Mouse (Mus musculus): ENCODE measurements around the gene Ehd4.

Gene Ehd4

DNA sequence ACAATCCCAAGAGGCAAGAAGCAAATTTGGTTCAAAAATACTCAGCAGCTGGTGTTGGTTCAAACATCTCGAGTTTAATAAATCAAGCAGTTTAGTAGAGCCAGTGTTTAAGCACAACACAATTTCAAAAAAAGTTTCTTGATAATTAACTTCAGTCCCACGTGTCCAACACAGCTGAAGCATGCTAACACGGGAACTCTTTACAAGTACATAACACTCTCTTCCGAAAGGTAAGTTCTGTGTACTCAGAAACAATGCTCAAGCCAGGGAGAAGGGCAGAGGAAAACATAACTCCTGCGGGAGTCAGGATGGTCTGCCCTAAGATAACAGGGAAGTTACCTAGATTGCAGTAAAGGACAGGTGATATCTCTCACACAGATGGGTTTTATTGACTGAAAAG is 12.1 kb downstream of the Ehd4 start:
- no peak for DNase-seq (ENCODE audit: low spot score)

DNA sequence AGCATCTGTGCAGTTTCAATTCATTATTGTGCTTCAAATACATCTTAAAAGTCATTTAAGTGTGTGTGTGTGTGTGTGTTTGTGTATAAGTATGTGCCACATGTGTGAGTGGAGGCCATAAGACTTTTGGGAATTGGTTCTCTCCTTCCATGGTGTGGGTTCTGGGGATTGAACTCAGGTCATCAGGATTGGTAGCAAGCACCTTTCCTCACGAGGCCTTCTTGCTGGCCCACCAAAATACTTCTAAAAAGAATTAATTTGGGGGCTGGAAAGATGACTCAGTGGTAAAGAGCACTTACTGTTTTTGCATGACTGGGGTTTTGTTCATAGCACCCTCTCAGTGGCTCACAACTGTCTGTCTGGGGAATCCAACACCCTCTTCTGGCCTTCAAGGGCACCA is 12.7 kb downstream of the Ehd4 start:
- no peak for DNase-seq (ENCODE audit: low spot score)

DNA sequence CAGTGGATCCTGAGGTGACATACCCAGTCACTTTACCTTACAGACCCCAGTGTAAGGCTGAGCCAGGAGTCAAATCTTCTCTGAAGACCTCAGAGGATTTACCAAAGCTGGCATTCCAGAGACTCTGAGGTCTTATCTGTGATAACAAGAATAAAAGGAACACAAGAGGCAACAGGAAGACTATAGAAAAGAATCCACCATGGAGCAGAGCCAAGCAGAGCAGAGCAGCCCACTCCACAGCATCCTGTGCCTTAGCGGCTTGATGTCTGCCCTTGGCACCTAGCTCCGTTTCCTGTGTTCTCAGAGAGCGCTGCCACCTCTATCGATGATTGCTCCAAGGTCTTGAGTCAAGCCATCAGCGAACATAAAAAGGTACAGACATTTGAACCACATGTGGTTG is 14.1 kb downstream of the Ehd4 start:
- no peak for DNase-seq (ENCODE audit: low spot score)

DNA sequence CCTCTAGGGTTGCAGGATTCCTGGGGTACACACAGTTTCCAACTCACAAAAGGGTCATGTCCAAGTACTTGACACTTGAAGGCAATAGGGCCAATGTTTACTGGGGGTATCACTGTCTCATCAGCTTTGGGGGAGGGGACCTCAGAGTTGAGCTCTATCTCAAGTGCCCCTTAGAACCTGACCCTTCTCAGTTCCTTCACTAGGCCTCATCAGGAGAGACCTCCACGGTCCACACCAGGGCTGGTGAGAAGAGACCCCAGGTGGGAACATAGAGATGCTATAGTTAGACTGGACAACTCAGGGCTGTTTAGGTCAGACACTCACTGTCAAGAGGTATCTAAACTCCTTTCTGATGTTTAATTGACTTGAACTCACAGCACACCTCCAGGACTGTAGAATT is 15.3 kb downstream of the Ehd4 start:
- no peak for DNase-seq (ENCODE audit: low spot score)

DNA sequence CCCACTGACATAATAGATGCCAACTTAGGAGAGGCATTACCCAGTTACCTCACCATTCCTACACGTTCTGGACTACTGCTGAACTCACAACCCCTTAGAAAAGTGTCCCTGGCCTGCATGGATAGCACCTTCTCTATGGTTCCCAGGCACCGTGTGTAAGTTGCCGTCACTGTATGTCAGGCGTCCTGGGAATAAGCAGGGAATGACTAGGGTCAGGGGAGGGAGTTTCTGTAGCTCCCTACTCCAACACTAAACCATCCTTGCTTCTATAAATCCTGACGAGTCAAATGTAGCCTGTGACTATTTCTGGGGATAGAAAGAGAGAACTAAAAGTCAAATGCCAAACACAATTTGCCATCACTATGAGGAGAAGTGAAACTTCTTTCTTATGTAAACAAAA is 17.1 kb downstream of the Ehd4 start:
- no peak for DNase-seq (ENCODE audit: low spot score)

DNA sequence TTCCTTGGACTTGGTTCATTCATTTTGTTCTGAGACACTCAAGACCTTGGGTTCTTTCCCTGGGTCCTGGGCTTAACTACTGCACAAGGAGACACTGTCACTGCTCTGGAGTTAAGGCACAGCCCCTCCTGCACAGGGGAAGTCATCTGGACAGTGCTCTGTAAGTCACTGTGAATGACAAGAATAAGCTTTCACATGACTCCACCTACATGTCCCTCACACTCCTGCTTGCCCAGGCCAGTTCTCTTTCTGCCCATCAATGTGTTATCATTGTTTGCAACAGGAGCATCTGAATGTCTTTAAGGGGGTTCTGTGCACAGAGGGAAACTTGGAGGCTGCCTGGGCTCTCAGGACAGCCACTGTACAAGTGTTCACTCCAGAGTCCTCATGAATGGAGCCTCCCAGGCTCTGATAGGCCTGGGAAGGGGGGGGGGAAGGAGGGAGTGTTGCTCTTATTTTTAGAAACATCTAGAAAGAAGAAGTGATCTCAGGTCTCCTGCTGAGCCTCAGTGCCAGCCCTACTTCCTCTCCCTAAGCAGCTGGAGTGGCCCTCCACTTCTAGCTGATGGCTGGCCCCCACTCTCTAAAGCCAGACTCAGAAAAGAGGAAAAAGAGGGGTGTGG is 19.8 kb downstream of the Ehd4 start:
- no peak for DNase-seq (ENCODE audit: low spot score)

DNA sequence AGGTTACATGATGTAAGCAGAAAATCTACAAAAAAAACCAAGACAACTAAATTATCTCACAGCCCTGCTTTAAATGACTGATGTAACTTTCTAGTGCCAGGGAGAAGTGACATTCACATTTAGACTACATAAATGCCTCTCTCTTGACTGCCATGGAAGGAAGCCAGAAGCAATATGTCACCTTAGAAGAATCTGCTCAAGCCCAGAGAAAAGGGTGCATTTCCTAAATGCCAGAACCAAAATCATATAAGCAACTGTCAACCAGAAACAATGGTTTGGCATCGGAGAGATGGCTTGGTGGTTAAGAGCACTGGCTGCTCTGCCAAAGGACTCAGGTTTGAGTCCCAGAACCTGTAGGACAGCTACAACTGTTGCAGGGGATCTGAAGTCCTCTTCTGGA is 22.5 kb downstream of the Ehd4 start:
- DNase-seq (ENCODE audit: low spot score) = no peak

DNA sequence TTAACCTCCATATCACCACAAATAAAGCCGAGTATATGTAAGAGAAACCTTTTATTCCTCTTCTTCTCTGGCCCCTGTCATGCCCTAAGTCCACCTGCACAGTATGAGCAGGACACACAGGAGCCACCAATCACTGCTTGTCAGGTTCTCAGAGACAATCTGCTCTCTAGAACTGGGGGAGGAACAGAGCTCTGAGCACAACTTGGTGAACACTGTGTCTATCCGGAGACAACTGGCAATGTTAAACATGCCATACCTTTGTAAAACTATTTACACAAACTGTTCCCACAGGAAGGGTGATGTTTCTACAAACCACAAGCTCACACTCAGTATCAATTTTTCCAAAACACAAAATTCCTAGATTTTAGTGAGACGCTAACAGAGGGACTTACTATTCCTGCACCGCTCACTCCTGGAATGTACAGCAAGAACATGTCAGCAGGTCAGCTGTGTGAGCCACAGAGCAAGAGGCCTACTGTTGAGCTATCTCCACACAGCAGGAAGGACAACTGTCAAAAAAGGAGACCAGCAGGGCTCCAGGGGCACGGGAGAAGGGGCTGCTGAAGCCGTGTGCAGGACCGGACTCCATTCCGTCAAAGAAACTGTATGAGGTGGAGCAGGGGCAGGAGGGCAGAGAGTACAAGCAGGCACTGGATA is 25.0 kb downstream of the Ehd4 start:
- DNase-seq (ENCODE audit: low spot score) = no peak

DNA sequence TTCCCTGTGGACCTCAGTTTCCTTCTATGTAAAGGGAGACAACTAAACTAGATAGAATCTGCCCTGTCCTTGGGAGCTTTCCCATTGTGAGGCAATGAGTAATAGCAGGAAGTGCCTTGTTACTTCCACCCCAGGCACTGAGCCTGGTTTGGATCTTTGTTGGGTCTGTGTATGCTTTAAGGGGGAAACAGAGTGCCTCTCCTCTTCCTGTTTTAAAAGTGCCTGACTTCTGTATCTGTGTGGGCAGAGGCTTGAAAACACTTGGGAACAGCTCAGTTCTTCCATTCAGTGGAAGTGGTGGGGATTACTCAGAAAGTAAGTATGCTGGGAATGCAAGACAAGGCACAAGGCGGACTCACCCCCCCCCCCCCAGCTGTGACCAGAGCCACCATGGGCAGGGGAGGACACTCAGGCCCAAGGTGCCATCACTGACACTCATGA is 25.8 kb downstream of the Ehd4 start:
- DNase-seq (ENCODE audit: low spot score) = peak; percentile 9

DNA sequence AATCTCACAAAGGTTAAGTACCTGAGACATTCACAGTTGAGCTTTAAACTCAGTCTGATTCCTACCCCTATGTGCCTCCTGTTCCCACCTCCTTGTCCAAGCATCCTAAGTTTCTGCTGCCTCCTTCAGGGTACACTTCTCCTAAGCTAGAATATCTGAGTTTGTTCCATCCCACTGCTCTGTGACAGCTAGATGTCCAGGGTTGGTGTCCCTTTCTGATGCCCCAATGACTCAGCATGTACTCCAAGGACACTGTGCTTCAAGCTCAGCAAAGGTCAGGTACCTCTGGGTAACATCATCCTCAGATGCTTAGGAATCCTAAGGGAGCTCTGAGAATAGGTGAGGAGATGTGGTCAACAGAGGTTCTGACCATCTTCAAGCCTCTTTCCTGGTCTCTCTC is 26.4 kb downstream of the Ehd4 start:
- no peak for DNase-seq (ENCODE audit: low spot score)

DNA sequence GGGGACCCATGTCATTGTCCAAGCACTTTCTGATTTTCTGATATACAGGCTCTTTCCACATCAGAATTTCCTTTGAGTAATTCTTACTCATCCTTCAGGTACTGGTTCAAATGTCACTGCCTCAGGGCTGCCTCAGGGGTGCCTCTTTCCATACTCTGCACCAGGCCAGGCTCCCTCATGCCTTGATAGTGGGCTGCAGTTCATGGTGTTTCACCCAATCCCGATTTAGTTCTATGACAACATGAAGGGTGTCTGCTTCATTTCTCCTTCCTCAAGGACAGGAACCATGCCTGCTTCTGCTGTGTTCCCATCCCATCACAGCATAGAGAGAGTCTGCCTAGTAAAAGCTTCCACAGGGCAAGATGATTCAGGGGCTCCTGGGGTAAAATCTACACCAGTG is 27.5 kb downstream of the Ehd4 start:
- DNase-seq (ENCODE audit: low spot score) = no peak

DNA sequence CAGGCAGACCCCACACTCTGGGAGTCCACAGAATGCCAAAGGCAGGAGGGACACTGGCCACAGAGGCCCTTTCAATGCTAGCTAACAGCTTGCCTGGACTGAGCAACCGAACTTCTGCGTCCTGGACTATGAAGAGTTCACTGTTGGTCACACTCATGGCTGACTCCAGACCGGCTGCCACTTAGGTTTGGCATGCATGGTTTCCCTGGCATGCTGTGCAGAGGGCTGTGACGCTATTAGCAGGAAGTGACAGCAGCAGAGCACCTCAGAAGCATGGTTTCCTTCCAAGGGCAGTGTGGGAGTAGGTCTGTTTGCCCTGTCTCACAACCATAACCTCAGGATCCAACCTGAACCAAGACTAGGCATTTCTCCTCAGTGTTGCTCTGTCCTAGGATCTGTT is 28.0 kb downstream of the Ehd4 start:
- no peak for DNase-seq (ENCODE audit: low spot score)

DNA sequence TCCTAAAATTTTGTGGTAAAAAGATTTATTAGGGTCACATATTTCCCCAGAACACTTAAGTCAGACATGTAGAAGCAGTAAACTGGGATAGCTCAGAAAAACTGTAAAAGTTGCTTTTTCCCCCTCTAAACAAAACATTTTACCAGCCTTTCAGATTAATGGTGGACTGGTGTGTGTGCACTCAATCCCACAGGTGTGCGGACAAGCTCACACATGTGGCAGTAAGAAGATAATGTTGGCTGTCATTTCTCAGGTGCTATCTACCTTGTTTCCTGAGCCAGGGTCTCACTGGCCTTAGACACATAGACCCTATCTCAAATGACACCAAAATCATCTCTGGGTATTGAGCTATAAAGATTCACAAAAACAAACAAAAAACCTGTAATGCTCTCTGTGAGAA is 28.9 kb downstream of the Ehd4 start:
- DNase-seq (ENCODE audit: low spot score) = no peak

DNA sequence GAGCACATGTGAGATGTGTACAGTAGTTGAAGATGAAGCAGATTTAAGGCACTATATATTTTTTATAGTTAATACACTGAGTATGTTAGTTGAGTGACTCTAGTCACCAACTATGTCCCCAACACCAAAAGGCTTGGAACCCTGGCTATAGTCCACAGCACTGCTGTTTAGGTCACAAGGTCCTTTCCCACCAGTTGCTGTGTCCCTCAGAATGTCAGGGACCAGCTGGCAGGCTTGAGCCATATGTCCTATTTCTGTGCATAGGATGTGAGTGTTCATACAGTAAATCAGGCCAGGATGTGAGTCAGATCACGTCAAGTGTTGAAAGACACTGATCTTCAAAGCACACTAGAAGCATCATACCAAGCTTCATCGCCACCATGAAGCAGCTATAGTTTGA is 29.5 kb downstream of the Ehd4 start:
- no peak for DNase-seq (ENCODE audit: low spot score)

DNA sequence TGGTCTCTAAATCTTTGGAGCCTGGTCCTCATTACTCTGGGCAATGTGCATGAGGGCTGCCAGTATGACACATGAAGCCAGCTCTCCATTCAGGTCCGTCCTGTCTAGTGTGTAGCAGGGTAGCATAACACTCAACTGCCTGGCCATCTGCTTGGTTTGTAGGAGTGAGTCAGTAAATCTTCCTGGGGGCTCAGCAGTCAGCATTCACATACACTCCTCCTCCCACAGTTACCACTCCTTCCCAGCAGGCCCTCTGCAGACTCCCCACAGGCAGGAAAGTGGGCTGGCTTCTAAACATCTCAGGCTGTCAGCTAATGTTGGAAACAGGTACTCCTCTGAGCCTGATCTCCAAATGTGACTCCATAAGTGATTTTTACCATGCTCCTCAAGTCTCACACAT is 30.3 kb downstream of the Ehd4 start:
- DNase-seq (ENCODE audit: low spot score) = peak; percentile 19

DNA sequence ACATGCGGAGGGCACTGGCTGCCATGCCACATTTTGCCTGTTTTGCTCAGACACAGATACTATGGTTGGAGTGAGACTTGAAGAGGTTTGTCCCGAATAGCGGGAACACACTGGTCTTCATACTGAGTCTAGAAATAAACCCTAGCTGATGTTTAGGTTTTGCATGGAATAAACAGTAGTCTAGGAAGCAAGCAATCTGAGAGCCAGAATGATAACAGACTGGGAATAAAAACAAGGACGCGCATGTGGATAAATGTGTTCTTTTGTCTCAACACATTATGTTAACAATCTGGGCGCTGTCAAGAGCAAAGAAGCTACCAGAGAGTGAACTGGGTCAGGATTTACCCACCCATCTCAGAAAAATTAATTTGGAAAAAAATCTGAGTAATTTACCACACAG is 31.4 kb downstream of the Ehd4 start:
- no peak for DNase-seq (ENCODE audit: low spot score)

DNA sequence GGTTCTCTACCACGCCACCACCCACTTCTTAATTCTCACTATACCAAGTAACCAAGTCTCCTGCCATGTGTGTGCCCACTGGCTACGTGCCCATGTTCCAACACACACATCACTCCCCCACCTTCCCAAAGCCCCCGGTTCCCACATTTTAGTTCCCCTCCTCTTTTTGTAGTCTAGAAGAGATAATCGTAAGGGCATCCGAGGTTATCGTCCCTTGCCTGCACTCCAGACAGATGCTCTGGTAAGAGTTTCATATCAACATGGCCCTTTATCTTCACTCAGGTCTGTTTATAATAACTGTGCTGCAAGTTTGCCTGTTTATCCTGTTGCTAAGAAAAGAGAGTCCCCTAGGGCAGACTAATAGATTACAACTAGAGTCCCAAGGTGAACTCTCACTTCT is 37.1 kb downstream of the Ehd4 start:
- no peak for DNase-seq (ENCODE audit: low spot score)

DNA sequence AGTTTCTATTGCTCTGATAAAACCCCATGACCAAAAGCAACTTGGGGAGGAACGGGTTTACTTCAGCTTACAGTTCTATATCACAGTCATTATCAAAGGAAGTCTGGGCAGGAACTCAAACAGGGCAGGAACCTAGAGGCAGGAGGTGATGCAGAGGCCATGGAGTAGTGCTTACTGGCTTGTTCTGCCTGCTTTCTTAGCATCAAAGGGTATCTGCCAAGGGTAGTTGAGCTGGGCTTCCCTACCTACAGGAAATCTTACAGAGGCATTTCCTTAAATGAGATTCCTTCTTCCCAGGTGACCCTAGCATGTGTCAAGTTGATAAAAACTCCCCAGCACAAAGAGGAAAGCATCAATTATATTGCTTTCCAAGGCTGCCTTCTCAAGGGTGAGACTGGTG is 38.0 kb downstream of the Ehd4 start:
- no peak for DNase-seq (ENCODE audit: low spot score)

DNA sequence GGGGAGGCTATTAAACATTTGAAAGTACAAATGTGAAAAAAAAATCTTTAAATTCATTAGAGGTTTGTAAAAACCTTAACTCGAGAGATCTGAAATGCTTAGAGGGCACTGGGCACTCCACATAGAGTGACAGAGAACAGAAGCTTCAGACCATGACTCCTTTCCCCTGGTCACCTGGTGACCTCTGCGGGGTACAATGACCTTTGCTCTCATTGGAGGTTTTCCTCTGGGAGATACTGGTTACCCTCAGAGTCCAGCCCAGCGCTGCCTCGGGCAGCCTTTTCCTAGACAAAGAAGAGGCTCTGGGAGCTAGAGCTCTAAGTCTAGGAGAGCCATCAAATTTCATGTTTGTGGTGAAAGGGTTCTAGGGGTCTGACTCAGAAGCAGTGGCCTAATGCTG is 39.4 kb downstream of the Ehd4 start:
- DNase-seq (ENCODE audit: low spot score) = no peak

DNA sequence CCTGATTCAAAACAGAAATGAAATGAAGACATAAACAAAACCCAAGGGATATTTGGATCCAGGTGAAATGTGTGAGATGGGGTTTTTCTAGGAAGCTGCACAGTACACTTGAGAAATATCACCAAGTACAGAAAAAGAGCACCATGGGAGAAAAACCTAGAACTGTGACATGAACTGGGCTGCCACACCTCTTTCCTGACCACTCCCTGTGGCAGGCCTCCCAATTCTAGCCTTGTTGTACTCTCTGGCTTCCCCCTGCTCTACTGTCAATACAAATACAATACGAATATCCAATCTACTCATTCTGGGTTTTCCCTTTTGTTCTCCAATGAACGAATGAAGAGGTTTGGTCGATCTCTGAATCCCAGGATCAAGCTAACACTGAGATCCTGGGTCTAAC is 40.4 kb downstream of the Ehd4 start:
- DNase-seq (ENCODE audit: low spot score) = no peak

DNA sequence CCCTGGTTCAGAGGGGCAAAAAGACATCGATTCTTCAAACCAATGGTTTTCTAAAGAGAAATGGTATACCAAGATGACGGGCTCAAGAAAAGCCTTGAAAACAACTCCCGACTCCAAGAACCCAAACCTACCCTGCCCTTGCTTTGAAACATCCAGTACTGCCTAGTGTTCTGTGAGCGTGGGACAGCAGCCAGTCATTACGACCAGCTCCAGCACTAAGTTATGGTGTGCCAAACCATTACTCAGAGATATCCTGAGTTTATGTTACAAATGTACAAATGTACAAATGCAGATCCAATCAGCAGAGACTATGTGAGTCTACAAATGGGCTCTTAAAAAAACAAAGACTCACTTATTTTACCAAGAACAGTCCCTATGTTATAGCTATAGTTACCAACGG is 40.9 kb downstream of the Ehd4 start:
- no peak for DNase-seq (ENCODE audit: low spot score)

DNA sequence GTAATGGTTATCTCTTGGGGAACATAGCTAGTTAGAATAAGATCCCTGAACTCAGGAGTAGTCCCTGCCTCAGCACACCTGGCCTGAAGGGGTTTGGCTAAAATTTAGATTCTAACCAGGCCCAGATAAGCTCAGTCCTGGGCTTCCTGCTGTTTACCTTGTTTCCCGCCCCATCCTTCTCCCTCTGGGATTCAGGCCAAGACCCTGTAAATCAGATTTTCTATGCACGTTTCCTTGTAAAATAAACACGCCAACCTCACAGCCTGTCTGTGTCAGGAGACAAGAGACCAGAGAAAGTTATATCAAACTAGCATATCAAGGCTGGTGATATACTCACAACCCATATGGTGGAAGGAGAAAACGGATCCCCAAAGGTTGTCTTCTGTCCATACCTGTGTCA is 42.8 kb downstream of the Ehd4 start:
- no peak for DNase-seq (ENCODE audit: low spot score)

DNA sequence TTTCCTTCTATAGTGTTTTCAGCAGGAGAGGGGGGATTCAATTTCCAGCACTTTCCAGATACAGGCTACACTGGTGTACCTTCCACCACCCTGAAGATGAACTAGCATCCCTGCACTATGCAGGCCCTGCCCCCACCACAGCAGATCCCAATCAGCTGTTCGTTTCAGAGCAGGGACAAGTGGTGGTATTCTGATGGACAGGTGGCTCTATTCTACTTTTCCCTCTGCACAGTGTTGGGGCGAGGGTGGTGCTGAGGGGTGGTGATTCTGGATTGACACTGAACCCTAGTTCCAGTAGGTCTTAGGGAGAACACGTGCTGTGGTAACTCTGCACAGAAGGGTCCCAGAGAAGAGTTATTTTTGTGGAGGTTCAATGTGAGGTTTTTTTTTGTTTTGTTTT is 43.2 kb downstream of the Ehd4 start:
- no peak for DNase-seq (ENCODE audit: low spot score)

DNA sequence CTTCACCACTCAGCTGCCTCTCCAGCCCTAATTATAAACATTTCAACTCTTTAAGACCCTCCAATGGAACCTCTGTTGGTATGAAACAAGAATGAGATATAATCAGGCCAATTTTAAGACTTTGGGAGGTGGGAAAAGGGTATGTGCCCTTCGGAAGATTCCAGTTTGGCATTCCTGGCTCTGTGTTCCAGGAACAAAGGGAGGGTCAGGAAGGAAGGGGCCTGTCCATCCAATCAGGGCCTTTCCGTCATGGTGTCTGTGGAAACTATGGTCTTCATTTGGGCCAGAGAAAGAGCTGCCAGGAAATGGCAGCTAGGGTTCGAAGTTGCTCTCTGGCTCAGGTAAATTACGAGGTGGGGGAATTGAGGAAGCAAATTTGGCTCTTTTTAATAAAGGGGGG is 46.3 kb downstream of the Ehd4 start:
- DNase-seq (ENCODE audit: low spot score) = no peak
